Mouse (Mus musculus) spleen, adult 2 months (tissue): ENCODE data around the gene Irf2bp2.

ENCODE experiments used
- CTCF ChIP-seq: fragments of 200-500 bp; IDR thresholded peaks from 2 replicates; pipeline ENCODE4 v1.5.1; 2011; ENCODE audit warnings: mild to moderate bottlenecking, inconsistent platforms; ENCODE audit not compliant: insufficient read depth, insufficient read length, insufficient replicate concordance; ENCODE audit errors: extremely low read depth
- POLR2A ChIP-seq: fragments of 200-500 bp; IDR thresholded peaks from 2 replicates; pipeline ENCODE4 v1.6.1; 2011; ENCODE audit warnings: low read depth, low read length, inconsistent platforms

DNA sequence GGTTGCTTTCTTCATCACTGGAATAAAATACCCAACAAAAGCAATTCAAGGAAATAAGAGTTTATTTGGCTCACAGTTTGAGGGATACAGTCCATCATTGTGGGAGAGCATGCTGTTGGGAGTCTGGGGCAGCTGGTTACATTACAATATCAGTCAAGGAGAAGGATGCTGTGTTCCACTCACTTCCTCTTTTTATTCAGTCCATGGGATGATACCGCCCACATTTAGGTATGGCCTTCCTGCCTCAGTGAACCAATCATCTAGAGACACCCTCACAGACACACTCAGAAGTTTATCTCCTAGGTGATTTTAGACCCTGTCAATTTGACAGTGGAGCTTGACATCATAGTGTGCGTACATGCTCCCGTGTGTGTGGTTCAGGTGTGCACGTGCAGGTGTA is 48.9 kb upstream of the Irf2bp2 start:
- TF ChIP-seq CTCF (no peak), POLR2A (no peak)
